Mouse (Mus musculus): ENCODE data around the gene Kcnj6. TPM values are rescaled to one million over a fixed set of nuclear protein-coding genes. Genes with fewer than 3 reads are reported as not detected.

Kcnj6 gene
- polyA plus RNA-seq, 1 experiment = not detected

GRCm38 (mm10) chr16:94898832-94899231 lies 98.7 kb downstream of the Kcnj6 start:
- no peak for TF ChIP-seq CTCF (IDR thresholded peaks at IDR 0.05; ENCODE audit: control insufficient read depth, insufficient read depth, insufficient read length)
- no peak for TF ChIP-seq CEBPB (IDR thresholded peaks at IDR 0.05; ENCODE audit: low read depth)
- no peak for TF ChIP-seq USF1 (IDR thresholded peaks at IDR 0.05; ENCODE audit: low read depth)
- TF ChIP-seq FOSL1 (IDR thresholded peaks at IDR 0.05; ENCODE audit: insufficient read depth, low read length, poor library complexity, severe bottlenecking) = no peak
- no peak for TF ChIP-seq MAX (IDR thresholded peaks at IDR 0.05)
- TF ChIP-seq MYOG (IDR thresholded peaks at IDR 0.05; ENCODE audit: control insufficient read depth, extremely low read depth, insufficient read length) = no peak
- no peak for TF ChIP-seq MYOD1 (IDR thresholded peaks at IDR 0.05; ENCODE audit: control insufficient read depth, insufficient read length, low read depth)
- H3ac ChIP-seq (ENCODE audit: control insufficient read depth, insufficient read length, low read depth) = no peak overlapping the region
- no peaks in the 10 kb centered on the region for H3K79me3 ChIP-seq (ENCODE audit: low read depth)
- no peaks in the 10 kb centered on the region for H3K36me3 ChIP-seq (ENCODE audit: control insufficient read depth, insufficient read depth)
- H3K79me2 ChIP-seq (ENCODE audit: control insufficient read depth, insufficient read depth) = no peaks in the 10 kb centered on the region
- H3K4me3 ChIP-seq (ENCODE audit: insufficient read depth, poor library complexity, severe bottlenecking) = no peak overlapping the region
- peaks cover 6% of the 10 kb centered on the region for H3K27me3 ChIP-seq (ENCODE audit: control insufficient read depth, insufficient read depth, insufficient read length)

- no peak for TF ChIP-seq MAX (IDR thresholded peaks at IDR 0.05)
- TF ChIP-seq CEBPB (IDR thresholded peaks at IDR 0.05; ENCODE audit: low read depth) = no peak
- TF ChIP-seq USF1 (IDR thresholded peaks at IDR 0.05; ENCODE audit: low read depth) = no peak
- no peak for TF ChIP-seq FOSL1 (IDR thresholded peaks at IDR 0.05; ENCODE audit: insufficient read depth, low read length, poor library complexity, severe bottlenecking)
Measured at GRCm38 (mm10) chr16:94892162-94892650, 105.3 kb downstream of the Kcnj6 start.

GRCm38 (mm10) chr16:94890581-94890980 lies 106.9 kb downstream of the Kcnj6 start:
- no peak overlapping the region for H3K4me3 ChIP-seq (ENCODE audit: insufficient read depth, poor library complexity, severe bottlenecking)

More at GRCm38 (mm10) chr16:94892162-94892650, 105.3 kb downstream of the Kcnj6 start:
- Histone ChIP-seq H3K79me3 (ENCODE audit: low read depth) (no peaks in the 10 kb centered on the region), H3K36me3 (ENCODE audit: control insufficient read depth, insufficient read depth) (no peaks in the 10 kb centered on the region), H3K27me3 (ENCODE audit: control insufficient read depth, insufficient read depth, insufficient read length) (no peaks in the 10 kb centered on the region), H3ac (ENCODE audit: control insufficient read depth, insufficient read length, low read depth) (no peak overlapping the region), H3K4me3 (ENCODE audit: insufficient read depth, poor library complexity, severe bottlenecking) (no peak overlapping the region), H3K79me2 (ENCODE audit: control insufficient read depth, insufficient read depth) (no peaks in the 10 kb centered on the region)

GRCm38 (mm10) chr16:94890056-94890455 lies 107.4 kb downstream of the Kcnj6 start:
- Histone ChIP-seq H3K27me3 (ENCODE audit: control insufficient read depth, insufficient read depth, insufficient read length) (no peaks in the 10 kb centered on the region), H3ac (ENCODE audit: control insufficient read depth, insufficient read length, low read depth) (no peak overlapping the region), H3K36me3 (ENCODE audit: control insufficient read depth, insufficient read depth) (no peaks in the 10 kb centered on the region), H3K4me3 (ENCODE audit: insufficient read depth, poor library complexity, severe bottlenecking) (no peak overlapping the region), H3K79me2 (ENCODE audit: control insufficient read depth, insufficient read depth) (no peaks in the 10 kb centered on the region), H3K79me3 (ENCODE audit: low read depth) (no peaks in the 10 kb centered on the region)
- TF ChIP-seq MYOG (IDR thresholded peaks at IDR 0.05; ENCODE audit: control insufficient read depth, extremely low read depth, insufficient read length) (no peak), CTCF (IDR thresholded peaks at IDR 0.05; ENCODE audit: control insufficient read depth, insufficient read depth, insufficient read length) (no peak), USF1 (IDR thresholded peaks at IDR 0.05; ENCODE audit: low read depth) (no peak), FOSL1 (IDR thresholded peaks at IDR 0.05; ENCODE audit: insufficient read depth, low read length, poor library complexity, severe bottlenecking) (no peak), MAX (IDR thresholded peaks at IDR 0.05) (no peak), MYOD1 (IDR thresholded peaks at IDR 0.05; ENCODE audit: control insufficient read depth, insufficient read length, low read depth) (no peak), CEBPB (IDR thresholded peaks at IDR 0.05; ENCODE audit: low read depth) (no peak)

More at GRCm38 (mm10) chr16:94890581-94890980, 106.9 kb downstream of the Kcnj6 start:
- Histone ChIP-seq H3K27me3 (ENCODE audit: control insufficient read depth, insufficient read depth, insufficient read length) (no peaks in the 10 kb centered on the region), H3K79me2 (ENCODE audit: control insufficient read depth, insufficient read depth) (no peaks in the 10 kb centered on the region), H3K79me3 (ENCODE audit: low read depth) (no peaks in the 10 kb centered on the region), H3ac (ENCODE audit: control insufficient read depth, insufficient read length, low read depth) (no peak overlapping the region), H3K36me3 (ENCODE audit: control insufficient read depth, insufficient read depth) (no peaks in the 10 kb centered on the region)
- TF ChIP-seq USF1 (IDR thresholded peaks at IDR 0.05; ENCODE audit: low read depth) (no peak), CTCF (IDR thresholded peaks at IDR 0.05; ENCODE audit: control insufficient read depth, insufficient read depth, insufficient read length) (no peak), FOSL1 (IDR thresholded peaks at IDR 0.05; ENCODE audit: insufficient read depth, low read length, poor library complexity, severe bottlenecking) (no peak), MYOD1 (IDR thresholded peaks at IDR 0.05; ENCODE audit: control insufficient read depth, insufficient read length, low read depth) (no peak)

- H3K36me3 ChIP-seq (ENCODE audit: control insufficient read depth, insufficient read depth) = no peaks in the 10 kb centered on the region
- H3K4me3 ChIP-seq (ENCODE audit: insufficient read depth, poor library complexity, severe bottlenecking) = no peak overlapping the region
- H3K79me3 ChIP-seq (ENCODE audit: low read depth) = no peaks in the 10 kb centered on the region
- no peaks in the 10 kb centered on the region for H3K79me2 ChIP-seq (ENCODE audit: control insufficient read depth, insufficient read depth)
- TF ChIP-seq CEBPB (IDR thresholded peaks at IDR 0.05; ENCODE audit: low read depth) (no peak), CTCF (IDR thresholded peaks at IDR 0.05; ENCODE audit: control insufficient read depth, insufficient read depth, insufficient read length) (no peak), FOSL1 (IDR thresholded peaks at IDR 0.05; ENCODE audit: insufficient read depth, low read length, poor library complexity, severe bottlenecking) (no peak), MAX (IDR thresholded peaks at IDR 0.05) (no peak), USF1 (IDR thresholded peaks at IDR 0.05; ENCODE audit: low read depth) (no peak), MYOG (IDR thresholded peaks at IDR 0.05; ENCODE audit: control insufficient read depth, extremely low read depth, insufficient read length) (no peak), MYOD1 (IDR thresholded peaks at IDR 0.05; ENCODE audit: control insufficient read depth, insufficient read length, low read depth) (no peak)
- H3ac ChIP-seq (ENCODE audit: control insufficient read depth, insufficient read length, low read depth) = no peak overlapping the region
- no peaks in the 10 kb centered on the region for H3K27me3 ChIP-seq (ENCODE audit: control insufficient read depth, insufficient read depth, insufficient read length)
Measured at GRCm38 (mm10) chr16:94888554-94888953, 108.9 kb downstream of the Kcnj6 start.

GRCm38 (mm10) chr16:94886398-94886797 lies 111.1 kb downstream of the Kcnj6 start:
- H3K36me3 ChIP-seq (ENCODE audit: control insufficient read depth, insufficient read depth) = no peaks in the 10 kb centered on the region
- TF ChIP-seq MYOG (IDR thresholded peaks at IDR 0.05; ENCODE audit: control insufficient read depth, extremely low read depth, insufficient read length) = no peak
- TF ChIP-seq FOSL1 (IDR thresholded peaks at IDR 0.05; ENCODE audit: insufficient read depth, low read length, poor library complexity, severe bottlenecking) = no peak
- H3K27me3 ChIP-seq (ENCODE audit: control insufficient read depth, insufficient read depth, insufficient read length) = no peaks in the 10 kb centered on the region
- no peaks in the 10 kb centered on the region for H3K79me2 ChIP-seq (ENCODE audit: control insufficient read depth, insufficient read depth)
- H3K4me3 ChIP-seq (ENCODE audit: insufficient read depth, poor library complexity, severe bottlenecking) = no peak overlapping the region
- no peaks in the 10 kb centered on the region for H3K79me3 ChIP-seq (ENCODE audit: low read depth)
- H3ac ChIP-seq (ENCODE audit: control insufficient read depth, insufficient read length, low read depth) = no peak overlapping the region
